In the genomic region with DNA sequence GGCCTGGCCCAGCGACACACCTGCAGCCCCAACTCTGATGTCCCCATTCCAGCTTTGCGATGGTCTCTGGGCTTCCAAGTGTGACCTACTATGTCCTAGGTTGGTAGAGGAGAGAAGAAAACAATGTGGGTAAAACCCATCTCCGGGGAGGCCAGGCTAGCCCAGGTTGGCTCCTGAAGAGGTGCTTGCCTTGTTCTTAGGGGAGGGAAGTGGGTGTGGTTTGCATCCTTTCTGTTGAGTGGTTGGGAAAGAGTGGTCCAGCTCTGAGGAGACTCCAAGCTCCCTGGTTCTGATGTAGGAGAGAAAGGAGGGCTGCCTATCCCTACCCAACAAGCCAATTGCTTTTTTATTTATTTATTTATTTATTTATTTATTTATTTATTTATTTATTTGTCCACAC, we compare ENCODE assay signal across 12 mouse cellular contexts. TPM values are rescaled to one million over a fixed set of nuclear protein-coding genes. Genes with fewer than 3 reads are reported as not detected.
DNase-seq lines count a peak whose midpoint lies in the region; ATAC-seq and TF ChIP-seq lines count a peak whose summit lies in the region.
"Had no signal": no experiment of that assay in that cellular context is flagged by ENCODE, and none has a peak within 500 bp of the region (broad histone marks: within the 10 kb centered on the region; RNA-seq: fewer than 3 reads in every experiment).

No protein-coding gene starts in this region.

- H3K36me3 ChIP-seq in heart, embryonic 15.5 days = no peaks in the 10 kb centered on the region
- no peaks in the 10 kb centered on the region for H3K36me3 ChIP-seq in midbrain, embryonic 12.5 days
- no peaks in the 10 kb centered on the region for H3K36me3 ChIP-seq in midbrain, embryonic 14.5 days (ENCODE audit: control insufficient read depth, insufficient read depth, low read length)
- peaks cover 35% of the 10 kb centered on the region for H3K36me3 ChIP-seq in limb, embryonic 10.5 days
- no peaks in the 10 kb centered on the region for H3K36me3 ChIP-seq in stomach, postnatal 0 days (ENCODE audit: control insufficient read depth, insufficient read depth, low read length)

- TF ChIP-seq CTCF in stomach, postnatal 0 days (IDR thresholded peaks at IDR 0.05; ENCODE audit: low read depth) = no peak

- H3K4me2 ChIP-seq in heart, embryonic 15.5 days = peak overlapping the region; percentile 58
- peak overlapping the region; percentile 53; the same call in 1 of the 2 replicates for H3K4me2 ChIP-seq in midbrain, embryonic 12.5 days (replicated peaks)
- no peak overlapping the region; the same call in 1 of the 2 replicates for H3K4me2 ChIP-seq in midbrain, embryonic 14.5 days (ENCODE audit: low read length)
- peak overlapping the region; percentile 61 for H3K4me2 ChIP-seq in stomach, postnatal 0 days (replicated peaks; ENCODE audit: low read depth)

- peaks cover 26% of the 10 kb centered on the region for H3K4me1 ChIP-seq in heart, embryonic 15.5 days (replicated peaks)
- H3K4me1 ChIP-seq in midbrain, embryonic 12.5 days = peaks cover 7% of the 10 kb centered on the region; the same call in 1 of the 2 replicates
- 0 out of 2 replicates have a peak, but pooled peaks cover 4% of the 10 kb centered on the region for H3K4me1 ChIP-seq in midbrain, embryonic 14.5 days (ENCODE audit: control insufficient read depth, insufficient read depth, low read length)
- H3K4me1 ChIP-seq in limb, embryonic 10.5 days = peaks cover 79% of the 10 kb centered on the region
- H3K4me1 ChIP-seq in stomach, postnatal 0 days (replicated peaks; ENCODE audit: control insufficient read depth, insufficient read depth) = 0 out of 2 replicates have a peak, but pooled peaks cover 4% of the 10 kb centered on the region

- H3K9ac ChIP-seq in heart, embryonic 15.5 days = no peak overlapping the region; the same call in 1 of the 2 replicates
- peak overlapping the region; percentile 43; the same call in 1 of the 2 replicates for H3K9ac ChIP-seq in midbrain, embryonic 12.5 days (replicated peaks)
- H3K9ac ChIP-seq in midbrain, embryonic 14.5 days (replicated peaks; ENCODE audit: low read length) = no peak overlapping the region
- no peak overlapping the region for H3K9ac ChIP-seq in stomach, postnatal 0 days (ENCODE audit: low read length)

- H3K4me3 ChIP-seq in heart, embryonic 15.5 days = peak overlapping the region; percentile 34; the same call in 1 of the 2 replicates
- H3K4me3 ChIP-seq in midbrain, embryonic 12.5 days = no peak overlapping the region
- no peak overlapping the region for H3K4me3 ChIP-seq in midbrain, embryonic 14.5 days (replicated peaks; ENCODE audit: low read depth, low read length)
- peak overlapping the region; percentile 40 for H3K4me3 ChIP-seq in limb, embryonic 10.5 days
- H3K4me3 ChIP-seq in stomach, postnatal 0 days (ENCODE audit: low read depth, low read length) = peak overlapping the region; percentile 37; the same call in 1 of the 2 replicates
- H3K4me3 ChIP-seq: heart, adult 2 months had no signal

- H3K9me3 ChIP-seq in heart, embryonic 15.5 days (replicated peaks) = no peaks in the 10 kb centered on the region
- no peaks in the 10 kb centered on the region for H3K9me3 ChIP-seq in midbrain, embryonic 12.5 days
- no peaks in the 10 kb centered on the region for H3K9me3 ChIP-seq in midbrain, embryonic 14.5 days (ENCODE audit: control insufficient read depth, low read length)
- no peaks in the 10 kb centered on the region for H3K9me3 ChIP-seq in limb, embryonic 10.5 days (replicated peaks)
- no peaks in the 10 kb centered on the region for H3K9me3 ChIP-seq in stomach, postnatal 0 days (ENCODE audit: control insufficient read depth, low read length)

- H3K27ac ChIP-seq in heart, embryonic 15.5 days = 0 out of 2 replicates have a peak overlapping the region, but pooled peaks have one; percentile 70
- H3K27ac ChIP-seq in midbrain, embryonic 12.5 days (replicated peaks) = no peak overlapping the region
- H3K27ac ChIP-seq in midbrain, embryonic 14.5 days (replicated peaks; ENCODE audit: low read depth, low read length) = no peak overlapping the region
- peak overlapping the region; percentile 93 for H3K27ac ChIP-seq in limb, embryonic 10.5 days
- no peak overlapping the region for H3K27ac ChIP-seq in stomach, postnatal 0 days (replicated peaks)
- H3K27ac ChIP-seq: heart, adult 2 months had no signal

- no peak for TF ChIP-seq EP300 in stomach, postnatal 0 days (optimal IDR thresholded peaks at IDR 0.05)

- no peaks in the 10 kb centered on the region for H3K27me3 ChIP-seq in heart, embryonic 15.5 days
- peaks cover 33% of the 10 kb centered on the region for H3K27me3 ChIP-seq in midbrain, embryonic 12.5 days
- H3K27me3 ChIP-seq in midbrain, embryonic 14.5 days (ENCODE audit: control insufficient read depth, insufficient read depth, low read length) = peaks cover 15% of the 10 kb centered on the region; the same call in 1 of the 2 replicates
- no peaks in the 10 kb centered on the region for H3K27me3 ChIP-seq in limb, embryonic 10.5 days (ENCODE audit: low read depth, poor library complexity, severe bottlenecking)
- H3K27me3 ChIP-seq in stomach, postnatal 0 days (ENCODE audit: control insufficient read depth, insufficient read depth, low read length) = no peaks in the 10 kb centered on the region

- DNase-seq in heart, adult 11 months = no peak
- no peak for DNase-seq in midbrain, embryonic 14.5 days
- DNase-seq in limb, embryonic 10.5 days (ENCODE audit: low spot score) = no peak
- DNase-seq in stomach, postnatal 0 days (ENCODE audit: low spot score) = no peak
- DNase-seq in ovary, adult 18-20 months (ENCODE audit: low spot score) = no peak
- no peak for DNase-seq in gastrocnemius, postnatal 10 days
- DNase-seq: adrenal gland, adult 2 months; cerebellum, adult 11-12 months; lung, adult 2 months had no signal

- no peak for ATAC-seq in heart, embryonic 15.5 days (replicated peaks; ENCODE audit: insufficient number of reproducible peaks, insufficient read depth, low FRiP score, low read depth)
- ATAC-seq in midbrain, embryonic 12.5 days (ENCODE audit: low FRiP score, low read depth) = no peak
- no peak for ATAC-seq in midbrain, embryonic 14.5 days (ENCODE audit: low FRiP score, low TSS enrichment)
- no peak for ATAC-seq in stomach, postnatal 0 days (ENCODE audit: low FRiP score, low TSS enrichment)

- WGBS in heart, embryonic 15.5 days = 70% methylated on average over 3 of the region's 3 CpGs
- WGBS in midbrain, embryonic 12.5 days = 52% methylated on average over 3 of the region's 3 CpGs
- WGBS in midbrain, embryonic 14.5 days = 48% methylated on average over 3 of the region's 3 CpGs
- WGBS in limb, embryonic 10.5 days = 38% methylated on average over 3 of the region's 3 CpGs
- 55% methylated on average over 3 of the region's 3 CpGs for WGBS in stomach, postnatal 0 days

RNA-seq across cellular contexts. Expression of a gene that starts 30.7 kb away (rescaled TPM):
- polyA plus RNA-seq in heart, embryonic 15.5 days (2015; fragmentation: Nextera tagmentation; extraction: Ambion mirVana) = 14.1 and 20.1 TPM in 2 replicates
- polyA plus RNA-seq in midbrain, embryonic 12.5 days (2016; fragmentation: Nextera tagmentation; extraction: Ambion mirVana) = 19.8 and 24.9 TPM in 2 replicates
- polyA plus RNA-seq in midbrain, embryonic 14.5 days (2014; fragmentation: Nextera tagmentation; extraction: Ambion mirVana) = 1.4 and 2.2 TPM in 2 replicates
- 111 and 140 TPM in 2 replicates for polyA plus RNA-seq in limb, embryonic 10.5 days (2016; fragmentation: Nextera tagmentation; extraction: Ambion mirVana)
- polyA plus RNA-seq in stomach, postnatal 0 days (2015; fragmentation: Nextera tagmentation; extraction: Ambion mirVana) = 1.8 and 2.0 TPM in 2 replicates
- total RNA-seq in gastrocnemius, postnatal 10 days (2021) = 1 to 10 TPM; 4.3 to 4.8 TPM

RNA-seq across cellular contexts. Expression of a gene that starts 35.3 kb away (rescaled TPM):
- polyA plus RNA-seq in heart, embryonic 15.5 days (2015; fragmentation: Nextera tagmentation; extraction: Ambion mirVana) = 17.2 and 22.4 TPM in 2 replicates
- 40.3 and 41.0 TPM in 2 replicates for polyA plus RNA-seq in midbrain, embryonic 12.5 days (2016; fragmentation: Nextera tagmentation; extraction: Ambion mirVana)
- polyA plus RNA-seq in midbrain, embryonic 14.5 days (2014; fragmentation: Nextera tagmentation; extraction: Ambion mirVana) = 38.5 and 42.7 TPM in 2 replicates
- 59.4 and 61.3 TPM in 2 replicates for polyA plus RNA-seq in limb, embryonic 10.5 days (2016; fragmentation: Nextera tagmentation; extraction: Ambion mirVana)
- 17.2 and 19.6 TPM in 2 replicates for polyA plus RNA-seq in stomach, postnatal 0 days (2015; fragmentation: Nextera tagmentation; extraction: Ambion mirVana)
- 1 to 10 TPM; 8.9 to 9.0 TPM for total RNA-seq in gastrocnemius, postnatal 10 days (2021)

RNA-seq across cellular contexts. Expression of a gene that starts 57.8 kb away (rescaled TPM):
- 75.8 and 77.2 TPM in 2 replicates for polyA plus RNA-seq in heart, embryonic 15.5 days (2015; fragmentation: Nextera tagmentation; extraction: Ambion mirVana)
- polyA plus RNA-seq in midbrain, embryonic 12.5 days (2016; fragmentation: Nextera tagmentation; extraction: Ambion mirVana) = 103 and 110 TPM in 2 replicates
- 114 and 122 TPM in 2 replicates for polyA plus RNA-seq in midbrain, embryonic 14.5 days (2014; fragmentation: Nextera tagmentation; extraction: Ambion mirVana)
- polyA plus RNA-seq in limb, embryonic 10.5 days (2016; fragmentation: Nextera tagmentation; extraction: Ambion mirVana) = 138 and 141 TPM in 2 replicates
- polyA plus RNA-seq in stomach, postnatal 0 days (2015; fragmentation: Nextera tagmentation; extraction: Ambion mirVana) = 52.4 and 53.3 TPM in 2 replicates
- 10 to 100 TPM; 20.1 to 22.8 TPM for total RNA-seq in gastrocnemius, postnatal 10 days (2021)

Comparison
In these comparisons a context has a peak if more than half of its experiments do, and no peak if none do; other contexts are left out.
1. H3K27ac ChIP-seq: peak in heart, embryonic 15.5 days (single experiment) and limb, embryonic 10.5 days (single experiment); none in midbrain, embryonic 12.5 days (single experiment), midbrain, embryonic 14.5 days (single experiment) and stomach, postnatal 0 days (single experiment).
2. H3K4me3 ChIP-seq: peak in heart, embryonic 15.5 days (single experiment), limb, embryonic 10.5 days (single experiment) and stomach, postnatal 0 days (single experiment); none in midbrain, embryonic 12.5 days (single experiment) and midbrain, embryonic 14.5 days (single experiment).